Mouse (Mus musculus): ENCODE measurements around the gene Tmem206.
A peak's percentile ranks its signal among the peaks of the same experiment; 100 is the strongest.

The Tmem206 gene

GRCm38 (mm10) chr1:191307766-191308455 is 17.8 kb upstream of the Tmem206 start:
- DNase-seq (ENCODE audit: low read depth, low spot score): no peak

GRCm38 (mm10) chr1:191311296-191311898 is 14.3 kb upstream of the Tmem206 start:
- DNase-seq (ENCODE audit: low read depth, low spot score): no peak

- peak; percentile 77 for DNase-seq (ENCODE audit: low read depth, low spot score)
These were observed 13.2 kb upstream of the Tmem206 start for GRCm38 (mm10) chr1:191312513-191312941.

DNA sequence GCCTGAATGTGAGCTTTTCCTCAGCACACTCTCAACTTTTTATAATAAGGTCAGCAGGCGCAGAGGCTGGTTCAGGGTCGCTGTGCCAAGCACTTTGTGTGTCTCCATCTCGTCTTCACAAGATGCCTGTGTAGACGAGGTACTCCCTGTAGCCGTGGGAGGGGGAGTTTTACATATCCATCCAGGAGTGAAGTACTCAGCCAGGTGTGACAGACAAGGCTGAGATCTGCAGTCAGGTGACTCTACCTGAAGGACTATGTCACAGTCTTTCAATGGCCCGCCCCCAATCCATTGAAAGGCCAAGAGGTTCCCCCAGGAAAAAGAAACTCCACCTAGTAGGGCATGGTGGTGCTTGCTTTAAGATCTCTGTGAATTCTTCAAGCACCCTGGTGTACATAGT is 12.6 kb upstream of the Tmem206 start:
- DNase-seq (ENCODE audit: low read depth, low spot score): no peak

- DNase-seq (ENCODE audit: low read depth, low spot score): no peak
These were observed 11.8 kb upstream of the Tmem206 start for GRCm38 (mm10) chr1:191313926-191314325.

DNA sequence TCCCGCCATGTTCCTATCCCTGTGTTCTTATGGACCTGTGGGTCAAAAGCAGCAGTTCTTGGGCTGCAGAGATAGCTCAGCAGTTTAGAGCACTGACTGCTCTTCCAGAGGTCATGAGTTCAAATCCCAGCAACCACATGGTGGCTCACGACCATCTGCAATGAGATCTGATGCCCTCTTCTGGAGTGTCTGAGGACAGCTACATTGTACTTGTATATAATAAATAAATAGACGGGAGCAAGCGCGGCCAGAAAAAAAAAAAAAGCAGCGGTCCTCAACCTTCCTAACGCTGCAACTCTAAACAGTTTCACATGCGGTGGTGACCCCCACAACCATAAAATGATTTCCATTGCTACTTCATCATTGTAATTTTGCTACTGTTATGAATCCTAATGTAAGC is 8.9 kb upstream of the Tmem206 start:
- DNase-seq (ENCODE audit: low read depth, low spot score): no peak

DNA sequence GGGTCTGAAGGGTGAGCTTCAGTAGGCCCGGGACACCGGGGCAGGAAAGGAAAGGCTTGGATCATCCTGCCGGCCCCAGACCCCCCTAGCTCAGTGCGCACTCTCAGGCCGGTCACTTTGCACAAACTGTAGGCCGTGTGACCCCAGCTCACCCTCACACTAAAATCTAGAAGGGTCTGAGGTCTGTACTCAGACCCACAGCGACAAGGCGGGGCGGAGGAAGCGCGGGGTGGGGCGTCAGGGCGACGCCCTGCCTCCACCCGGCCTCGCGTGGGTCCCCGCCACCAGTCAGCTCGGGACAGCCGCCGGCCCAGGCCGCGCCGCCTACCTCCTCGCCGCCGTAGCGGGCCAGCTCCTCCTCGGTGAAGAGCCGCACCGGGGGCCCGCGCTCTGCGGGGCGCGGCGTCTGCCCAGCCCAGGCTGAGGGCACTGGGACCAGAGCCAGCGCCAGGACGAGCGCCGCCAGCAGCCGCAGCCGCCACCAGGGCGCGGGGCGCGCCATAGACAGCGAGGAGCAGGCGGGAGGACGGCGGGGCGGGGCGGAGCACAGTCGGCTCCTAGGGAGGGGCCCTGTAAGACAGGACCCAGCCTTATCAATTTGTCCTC is 8.0 kb upstream of the Tmem206 start, which contains the start of gene Nenf:
TSS of gene Nenf (minus strand) at position 604 of the 606 bp plus-strand sequence.
- DNase-seq (ENCODE audit: low read depth, low spot score): peak; percentile 34

DNA sequence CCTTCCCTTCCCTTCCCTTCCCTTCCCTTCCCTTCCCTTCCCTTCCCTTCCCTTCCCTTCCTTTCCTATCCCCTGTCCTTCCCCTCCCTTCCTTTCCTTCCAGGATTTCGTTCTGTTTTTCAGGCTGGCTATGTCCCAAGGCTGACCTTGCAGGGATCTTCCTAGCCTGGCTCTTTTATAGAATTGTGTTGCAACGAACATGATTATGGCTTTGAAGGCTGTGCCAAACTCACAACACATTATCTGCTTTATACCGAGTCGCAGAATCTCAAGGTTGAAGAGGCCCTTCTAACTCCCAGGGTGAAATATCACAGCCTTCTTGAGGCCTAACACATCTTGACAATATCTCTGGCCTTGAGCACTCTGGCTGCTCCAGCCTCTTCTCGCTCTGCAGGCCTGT is 7.0 kb upstream of the Tmem206 start:
- DNase-seq (ENCODE audit: low read depth, low spot score): no peak

- DNase-seq (ENCODE audit: low read depth, low spot score): no peak
These were observed 2.3 kb upstream of the Tmem206 start for GRCm38 (mm10) chr1:191323381-191323780.

GRCm38 (mm10) chr1:191324733-191325590 is 750 bp upstream of the Tmem206 start:
- no peak for DNase-seq (ENCODE audit: low read depth, low spot score)

DNA sequence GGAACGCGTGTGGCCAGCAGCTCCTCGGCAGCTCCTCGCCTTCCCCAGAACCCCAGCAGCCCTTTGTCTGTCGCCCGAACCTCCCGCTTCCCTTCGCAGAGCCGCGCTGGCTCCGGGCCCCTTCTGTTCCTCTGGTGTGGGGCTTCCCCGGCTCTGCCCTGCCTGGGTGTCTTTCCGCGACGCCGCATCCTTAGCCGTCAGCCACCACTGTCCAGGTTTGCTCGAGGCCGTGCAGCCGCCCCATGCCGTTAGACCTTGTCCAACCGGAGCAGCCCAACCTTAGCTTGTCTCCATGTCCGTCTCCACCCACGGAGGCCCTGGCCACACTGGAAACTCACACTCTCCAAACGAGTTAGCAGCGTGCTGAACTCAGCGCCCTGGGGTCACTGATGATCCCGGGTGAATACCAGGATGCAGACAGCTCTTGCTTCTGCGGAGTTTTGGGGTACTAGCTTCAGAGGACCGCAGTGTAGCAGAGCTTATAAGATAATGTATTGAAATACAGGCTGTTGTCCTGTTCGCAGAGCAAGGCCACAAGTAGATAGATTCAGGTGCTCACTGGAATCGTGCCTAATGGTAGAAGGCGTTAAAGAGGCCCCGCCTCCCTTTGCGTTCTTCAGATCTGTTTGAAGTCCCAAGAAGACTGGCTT is 646 bp downstream of the Tmem206 start:
- DNase-seq (ENCODE audit: low read depth, low spot score): no peak

- DNase-seq (ENCODE audit: low read depth, low spot score): no peak
These were observed 1.5 kb downstream of the Tmem206 start for GRCm38 (mm10) chr1:191327258-191327657.

- DNase-seq (ENCODE audit: low read depth, low spot score): no peak
These were observed 2.3 kb downstream of the Tmem206 start for GRCm38 (mm10) chr1:191328019-191328441.

- no peak for DNase-seq (ENCODE audit: low read depth, low spot score)
These were observed 4.6 kb downstream of the Tmem206 start for GRCm38 (mm10) chr1:191330356-191330755.

DNA sequence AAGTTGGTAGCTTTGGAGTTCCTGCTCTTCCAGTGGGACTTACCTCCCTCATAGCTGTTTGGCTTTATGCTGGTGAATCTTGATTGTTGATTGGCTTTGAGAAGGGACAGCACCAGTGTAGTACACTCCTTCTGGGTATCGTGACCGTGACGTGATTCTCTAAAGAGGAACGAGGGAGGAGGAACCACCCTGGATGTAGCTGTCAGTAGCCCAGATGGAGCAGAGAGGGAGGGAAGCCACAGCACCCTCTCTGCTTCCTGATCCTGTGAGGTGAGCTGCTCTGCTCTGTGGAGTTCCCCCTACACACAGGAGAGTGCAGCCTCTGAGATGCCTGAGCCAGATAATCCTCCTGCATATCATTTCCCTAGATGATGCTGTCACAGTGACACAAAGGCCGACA is 8.8 kb downstream of the Tmem206 start:
- DNase-seq (ENCODE audit: low read depth, low spot score): no peak

GRCm38 (mm10) chr1:191339876-191340275 is 14.2 kb downstream of the Tmem206 start:
- DNase-seq (ENCODE audit: low read depth, low spot score): no peak

GRCm38 (mm10) chr1:191340530-191340929 is 14.8 kb downstream of the Tmem206 start:
- DNase-seq (ENCODE audit: low read depth, low spot score): no peak

- no peak for DNase-seq (ENCODE audit: low read depth, low spot score)
These were observed 21.9 kb downstream of the Tmem206 start for GRCm38 (mm10) chr1:191347602-191348001.

- DNase-seq (ENCODE audit: low read depth, low spot score): no peak
These were observed 22.9 kb downstream of the Tmem206 start for GRCm38 (mm10) chr1:191348592-191348991.

GRCm38 (mm10) chr1:191348996-191349395 is 23.3 kb downstream of the Tmem206 start:
- DNase-seq (ENCODE audit: low read depth, low spot score): no peak

DNA sequence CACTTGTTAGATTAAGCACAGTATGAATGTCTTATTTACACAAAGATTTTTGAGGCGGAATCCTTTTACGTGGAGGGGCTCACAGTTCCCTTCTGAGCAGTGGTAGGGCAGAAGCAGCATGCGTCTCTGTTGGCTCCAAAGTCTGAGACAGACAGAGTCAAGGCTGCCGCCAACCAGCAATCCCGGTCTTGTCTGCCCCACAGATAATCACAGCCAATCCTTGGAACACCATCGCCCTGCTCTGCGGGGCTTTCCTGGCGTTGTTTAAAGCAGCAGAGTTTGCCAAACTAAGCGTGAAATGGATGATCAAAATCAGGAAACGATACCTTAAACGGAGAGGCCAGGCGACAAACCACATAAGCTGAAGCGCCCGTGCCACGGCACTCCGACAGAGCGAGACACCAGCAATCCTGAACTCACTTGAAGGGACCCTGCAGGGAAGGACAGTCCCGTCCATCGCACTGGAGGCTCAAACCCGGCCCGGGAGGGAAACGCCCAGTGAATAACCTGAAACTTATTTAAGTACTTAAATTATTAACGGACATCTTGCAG is 23.9 kb downstream of the Tmem206 start:
- no peak for DNase-seq (ENCODE audit: low read depth, low spot score)
